Mouse (Mus musculus): ENCODE results near the gene Pou5f2. TPM values are rescaled to one million over a fixed set of nuclear protein-coding genes. Genes with fewer than 3 reads are reported as not detected.

Pou5f2 gene
- total and polyA plus RNA-seq, 3 experiments = 0.10 to 0.35 TPM; not detected in 1

- H3K79me2 ChIP-seq (ENCODE audit: control insufficient read depth, insufficient read depth, low read length, poor library complexity) = no peaks in the 10 kb centered on the region
- no peaks in the 10 kb centered on the region for H3K9me3 ChIP-seq (replicated peaks; ENCODE audit: insufficient read depth, low read length)
- no peak overlapping the region for H3K9ac ChIP-seq (ENCODE audit: control insufficient read depth, low read depth, low read length, poor library complexity, severe bottlenecking)
- no peak for TF ChIP-seq E2F4 (IDR thresholded peaks at IDR 0.05; ENCODE audit: borderline replicate concordance, low read depth, low read length)
- TF ChIP-seq JUND (IDR thresholded peaks at IDR 0.05; ENCODE audit: low read depth, low read length) = no peak
- TF ChIP-seq MXI1 (IDR thresholded peaks at IDR 0.05; ENCODE audit: low read depth, low read length) = no peak
- no peak for TF ChIP-seq ELF1 (IDR thresholded peaks at IDR 0.05; ENCODE audit: low read depth, low read length)
- no peak for TF ChIP-seq MAX (IDR thresholded peaks at IDR 0.05; ENCODE audit: low read length)
- no peak for TF ChIP-seq POLR2AphosphoS2 (IDR thresholded peaks at IDR 0.05; ENCODE audit: low read length)
- no peak for TF ChIP-seq NRF1 (IDR thresholded peaks at IDR 0.05; ENCODE audit: insufficient read depth, low read depth, low read length, poor library complexity, severe bottlenecking)
- no peak for TF ChIP-seq RCOR1 (IDR thresholded peaks at IDR 0.05; ENCODE audit: low read depth, low read length)
- TF ChIP-seq TBP (IDR thresholded peaks at IDR 0.05; ENCODE audit: low read depth, low read length) = no peak
- TF ChIP-seq MAZ (IDR thresholded peaks at IDR 0.05; ENCODE audit: low read depth, low read length) = no peak
- TF ChIP-seq ZNF384 (IDR thresholded peaks at IDR 0.05; ENCODE audit: low read depth, low read length) = no peak
- TF ChIP-seq RAD21 (IDR thresholded peaks at IDR 0.05; ENCODE audit: low read depth, low read length) = no peak
- TF ChIP-seq HCFC1 (IDR thresholded peaks at IDR 0.05; ENCODE audit: low read depth, low read length) = no peak
- TF ChIP-seq ZC3H11A (IDR thresholded peaks at IDR 0.05; ENCODE audit: low read depth, low read length) = no peak
- TF ChIP-seq POLR2A (IDR thresholded peaks at IDR 0.05; ENCODE audit: control insufficient read depth in 1 of 2, insufficient read depth in 1 of 2, low read depth in 1 of 2, low read length in 2 of 2, poor library complexity in 1 of 2) = no peak
- no peak for TF ChIP-seq USF2 (IDR thresholded peaks at IDR 0.05; ENCODE audit: borderline replicate concordance in 1 of 2, insufficient read depth in 1 of 2, low read depth in 1 of 2, low read length in 2 of 2)
- TF ChIP-seq BHLHE40 (IDR thresholded peaks at IDR 0.05; ENCODE audit: borderline replicate concordance, low read depth, low read length) = no peak
- TF ChIP-seq MAFK (IDR thresholded peaks at IDR 0.05; ENCODE audit: borderline replicate concordance, low read depth, low read length) = no peak
- no peak for TF ChIP-seq ETS1 (IDR thresholded peaks at IDR 0.05; ENCODE audit: low read depth, low read length)
- no peak for TF ChIP-seq UBTF (IDR thresholded peaks at IDR 0.05; ENCODE audit: borderline replicate concordance, insufficient read depth, low read depth, low read length)
- no peaks in the 10 kb centered on the region for H3K36me3 ChIP-seq (ENCODE audit: control insufficient read depth in 1 of 2, insufficient read depth in 2 of 2, low read length in 2 of 2)
- H3K4me3 ChIP-seq (ENCODE audit: control insufficient read depth in 1 of 2, insufficient read depth in 1 of 2, low read depth in 2 of 2, low read length in 2 of 2) = no peak overlapping the region
- H3K27ac ChIP-seq (ENCODE audit: control insufficient read depth, low read depth, low read length) = no peak overlapping the region
- no peak for DNase-seq (ENCODE audit: low read depth, low spot score)
- H3K27me3 ChIP-seq (ENCODE audit: control insufficient read depth in 1 of 2, insufficient read depth in 2 of 2, low read length in 2 of 2) = no peaks in the 10 kb centered on the region
- no peaks in the 10 kb centered on the region for H3K4me1 ChIP-seq (ENCODE audit: control insufficient read depth in 1 of 2, insufficient read depth in 2 of 2, low read length in 2 of 2)
Measured at GRCm38 (mm10) chr13:78045116-78045515, 20.4 kb downstream of the Pou5f2 start.

Other genes with a start within 250 kb of the Pou5f2 start
- 9.9 and 11.3 TPM in 2 replicates for gene Nr2f1, start 174.9 kb downstream of the Pou5f2 start, total RNA-seq (2012; rRNA removed)
- 10 to 100 TPM in 1 of 2 experiments, not detected in 1; 27.1 TPM for gene Nr2f1, start 174.9 kb downstream of the Pou5f2 start, polyA plus RNA-seq (2012; ENCODE audit: insufficient read depth in 1 of 2, insufficient read length in 2 of 2, low read depth in 1 of 2, low replicate concordance in 2 of 2, missing spikeins in 1 of 2)

Data from MEL (cell line).